Comparison of ENCODE assay signal across 9 mouse cellular contexts in genomic region chr11:96345893-96346806, GRCm38 (mm10). TPM values are rescaled to one million over a fixed set of nuclear protein-coding genes. Genes with fewer than 3 reads are reported as not detected.
DNase-seq lines count a peak whose midpoint lies in the region; ATAC-seq lines count a peak whose summit lies in the region.
"Had no signal": no experiment of that assay in that cellular context is flagged by ENCODE, and none has a peak within 500 bp of the region (broad histone marks: within the 10 kb centered on the region; RNA-seq: fewer than 3 reads in every experiment).

No protein-coding gene starts in this region.

- no peak overlapping the region for H3K4me2 ChIP-seq in liver, embryonic 16.5 days (ENCODE audit: low read depth, low read length)

- H3K9me3 ChIP-seq in heart, embryonic 10.5 days, result no peaks in the 10 kb centered on the region
- no peaks in the 10 kb centered on the region for H3K9me3 ChIP-seq in liver, embryonic 16.5 days (replicated peaks; ENCODE audit: control insufficient read depth, low read length)

- H3K27ac ChIP-seq in heart, embryonic 10.5 days, result peak overlapping the region; percentile 85
- H3K27ac ChIP-seq in liver, embryonic 16.5 days (ENCODE audit: low read length), result no peak overlapping the region

- 4% methylated on average over 45 of the region's 45 CpGs for WGBS in heart, embryonic 10.5 days
- 14% methylated on average over 45 of the region's 45 CpGs for WGBS in liver, embryonic 16.5 days (ENCODE audit: insufficient replicate concordance)

- no peak for ATAC-seq in liver, embryonic 16.5 days (ENCODE audit: low read depth)

- H3K27me3 ChIP-seq in heart, embryonic 10.5 days (ENCODE audit: insufficient read depth, poor library complexity, severe bottlenecking), result peaks cover 98% of the 10 kb centered on the region
- H3K27me3 ChIP-seq in liver, embryonic 16.5 days (ENCODE audit: control insufficient read depth, insufficient read depth, low read depth, low read length), result peaks cover 89% of the 10 kb centered on the region

- no peak for DNase-seq in heart, embryonic 10.5 days (ENCODE audit: low spot score)
- DNase-seq in heart, postnatal 25 days (ENCODE audit: low spot score), result no peak
- DNase-seq in adrenal gland, postnatal 36 days, result peak; percentile 33 to 52
- peak; percentile 71 for DNase-seq in kidney, adult 11 months
- DNase-seq in urinary bladder, postnatal 10 days (ENCODE audit: low spot score), result no peak
- no peak for DNase-seq in urinary bladder, adult 18-20 months (ENCODE audit: low spot score in 2 of 2)
- DNase-seq in B cell, adult 2 months, result no peak
- DNase-seq: cerebellum, adult 8-10 months had no signal

- H3K4me1 ChIP-seq in heart, embryonic 10.5 days, result peaks cover 59% of the 10 kb centered on the region
- H3K4me1 ChIP-seq in liver, embryonic 16.5 days (ENCODE audit: control insufficient read depth, low read depth, low read length), result no peaks in the 10 kb centered on the region; the same call in 1 of the 2 replicates

- H3K9ac ChIP-seq in liver, embryonic 16.5 days (ENCODE audit: low read depth, low read length), result no peak overlapping the region

- H3K36me3 ChIP-seq in heart, embryonic 10.5 days, result 0 out of 2 replicates have a peak, but pooled peaks cover 2% of the 10 kb centered on the region
- H3K36me3 ChIP-seq in liver, embryonic 16.5 days (ENCODE audit: control insufficient read depth, insufficient read depth), result no peaks in the 10 kb centered on the region

- intact Hi-C loops in heart, postnatal 25 days (cut with DNase I), result no loop called here

- H3K4me3 ChIP-seq in heart, embryonic 10.5 days, result peak overlapping the region; percentile 62
- peak overlapping the region; percentile 24; the same call in 1 of the 2 replicates for H3K4me3 ChIP-seq in liver, embryonic 16.5 days (ENCODE audit: low read depth, low read length)

RNA-seq across cellular contexts. Expression of gene Hoxb2, which starts 4.2 kb away (rescaled TPM):
- 5.7 and 27.6 TPM in 2 replicates for polyA plus RNA-seq in heart, embryonic 10.5 days (2016; fragmentation: Nextera tagmentation; extraction: Ambion mirVana)
- total RNA-seq in heart, postnatal 25 days (2021), result 1 to 10 TPM in 1 of 2 experiments, under 1 TPM in 1; 0.81 to 1.3 TPM
- 10 to 100 TPM; 20.0 to 21.8 TPM for total RNA-seq in adrenal gland, postnatal 36 days (2021)
- 0.62 and 0.90 TPM in 2 replicates for polyA plus RNA-seq in liver, embryonic 16.5 days (2015; fragmentation: Nextera tagmentation; extraction: Ambion mirVana)

RNA-seq across cellular contexts. Expression of gene Hoxb1, which starts 19.4 kb away (rescaled TPM):
- 0.20 and 3.3 TPM in 2 replicates for polyA plus RNA-seq in heart, embryonic 10.5 days (2016; fragmentation: Nextera tagmentation; extraction: Ambion mirVana)
- not detected for total RNA-seq in heart, postnatal 25 days (2021)
- total RNA-seq in adrenal gland, postnatal 36 days (2021), result not detected
- not detected in 2 replicates for polyA plus RNA-seq in liver, embryonic 16.5 days (2015; fragmentation: Nextera tagmentation; extraction: Ambion mirVana)

RNA-seq across cellular contexts. Expression of gene Hoxb3, which starts 23.0 kb away (rescaled TPM):
- polyA plus RNA-seq in heart, embryonic 10.5 days (2016; fragmentation: Nextera tagmentation; extraction: Ambion mirVana), result 0.42 and 1.8 TPM in 2 replicates
- under 1 TPM; 0.36 to 0.45 TPM for total RNA-seq in heart, postnatal 25 days (2021)
- 10 to 100 TPM; 15.7 to 20.2 TPM for total RNA-seq in adrenal gland, postnatal 36 days (2021)
- 0.11 TPM in 1 of 2 replicates, not detected in the other for polyA plus RNA-seq in liver, embryonic 16.5 days (2015; fragmentation: Nextera tagmentation; extraction: Ambion mirVana)

RNA-seq across cellular contexts. Expression of gene Hoxb4, which starts 28.1 kb away (rescaled TPM):
- polyA plus RNA-seq in heart, embryonic 10.5 days (2016; fragmentation: Nextera tagmentation; extraction: Ambion mirVana), result 0.31 and 2.0 TPM in 2 replicates
- total RNA-seq in heart, postnatal 25 days (2021), result under 1 TPM; 0.57 to 0.59 TPM
- total RNA-seq in adrenal gland, postnatal 36 days (2021), result 10 to 100 TPM; 15.6 to 20.9 TPM
- polyA plus RNA-seq in liver, embryonic 16.5 days (2015; fragmentation: Nextera tagmentation; extraction: Ambion mirVana), result 0.08 and 0.11 TPM in 2 replicates

RNA-seq across cellular contexts. Expression of gene Hoxb5, which starts 43.0 kb away (rescaled TPM):
- 1.0 and 5.2 TPM in 2 replicates for polyA plus RNA-seq in heart, embryonic 10.5 days (2016; fragmentation: Nextera tagmentation; extraction: Ambion mirVana)
- total RNA-seq in heart, postnatal 25 days (2021), result under 1 TPM; 0.10 to 0.14 TPM
- 10 to 100 TPM; 16.1 to 27.0 TPM for total RNA-seq in adrenal gland, postnatal 36 days (2021)
- polyA plus RNA-seq in liver, embryonic 16.5 days (2015; fragmentation: Nextera tagmentation; extraction: Ambion mirVana), result 0.26 and 0.37 TPM in 2 replicates

Comparison
In these comparisons a context has a peak if more than half of its experiments do, and no peak if none do; other contexts are left out.
1. DNase-seq: peak in adrenal gland, postnatal 36 days (2 of 2) and kidney, adult 11 months (single experiment); none in heart, embryonic 10.5 days (single experiment), heart, postnatal 25 days (single experiment), urinary bladder, postnatal 10 days (single experiment), urinary bladder, adult 18-20 months (0 of 2) and B cell, adult 2 months (0 of 2).
2. RNA of gene Hoxb2, which starts 4.2 kb away (total RNA-seq): 20.0 to 21.8 TPM in adrenal gland, postnatal 36 days; 0.81 to 1.3 TPM in heart, postnatal 25 days; every median in the first group is over 4 times any median in the second.
3. RNA of gene Hoxb3, which starts 23.0 kb away (total RNA-seq): 15.7 to 20.2 TPM in adrenal gland, postnatal 36 days; 0.36 to 0.45 TPM in heart, postnatal 25 days; every median in the first group is over 10 times any median in the second.